Mouse (Mus musculus): ENCODE measurements around the gene Hoxc10.

GRCm38 (mm10) chr15:102967312-102967510 is 615 bp downstream of the Hoxc10 start, which contains the start of gene Hoxc5:
- TF ChIP-seq POLR2A (IDR thresholded peaks at IDR 0.05; ENCODE audit: low read depth, low read length) = no peak
- TF ChIP-seq CTCF (conservative IDR thresholded peaks at IDR 0.05; ENCODE audit: insufficient read depth, insufficient read length, low read depth, low read length) = no peak

All from kidney, adult 2 months (tissue).